Mouse (Mus musculus) stomach, embryonic 14.5 days (tissue): Measurements from ENCODE around the gene Tead3. TPM values are rescaled to one million over a fixed set of nuclear protein-coding genes. Genes with fewer than 3 reads are reported as not detected.

ENCODE experiments used
- ATAC-seq: fragments of 200-750 bp; cut with Nextera tagmentation; 2 replicates; pipeline ENCODE4 v1.8.0; 2017; ENCODE audit warnings: low read depth, moderate TSS enrichment; ENCODE audit not compliant: insufficient number of reproducible peaks, insufficient read depth, low FRiP score
- H3K27ac ChIP-seq: fragments of 300-500 bp; sonication (generic); 2 replicates; pipeline ENCODE4 v1.5.1; 2014; ENCODE audit warnings: mild to moderate bottlenecking, low read length, moderate library complexity, mixed read lengths
- H3K27me3 ChIP-seq: fragments of 300-500 bp; sonication (generic); 2 replicates; pipeline ENCODE4 v1.6.1; 2014; ENCODE audit warnings: low read length, control low read depth, mixed read lengths; ENCODE audit not compliant: control insufficient read depth, insufficient read depth
- H3K36me3 ChIP-seq: fragments of 300-500 bp; sonication (generic); 2 replicates; pipeline ENCODE4 v1.6.1; 2014; ENCODE audit warnings: mild to moderate bottlenecking, control low read depth, low read length, moderate library complexity, mixed read lengths; ENCODE audit not compliant: control insufficient read depth, insufficient read depth
- H3K4me1 ChIP-seq: fragments of 300-500 bp; sonication (generic); 2 replicates; pipeline ENCODE4 v1.6.1; 2014; ENCODE audit warnings: low read length, control low read depth, mixed read lengths; ENCODE audit not compliant: control insufficient read depth, insufficient read depth
- H3K4me2 ChIP-seq: fragments of 300-500 bp; sonication (generic); replicated peaks from 2 replicates; pipeline ENCODE4 v1.6.1; 2014; ENCODE audit warnings: low read depth, low read length, control low read depth
- H3K4me3 ChIP-seq: fragments of 300-500 bp; sonication (generic); 2 replicates; pipeline ENCODE4 v1.5.1; 2014; ENCODE audit warnings: low read depth, low read length, control low read depth
- H3K9ac ChIP-seq: fragments of 300-500 bp; sonication (generic); replicated peaks from 2 replicates; pipeline ENCODE4 v1.6.1; 2014; ENCODE audit warnings: low read depth, mild to moderate bottlenecking, control low read depth, low read length, moderate library complexity, mixed read lengths
- H3K9me3 ChIP-seq: fragments of 300-500 bp; sonication (generic); 2 replicates; pipeline ENCODE4 v1.6.1; 2016; ENCODE audit warnings: low read depth, low read length, control low read depth; ENCODE audit not compliant: control insufficient read depth
- WGBS: fragments of 180-500 bp; shearing (Covaris S2); extraction: QIAGEN DNeasy Blood & Tissue Kit; methylation state at CpG from one replicate; pipeline ENCODE4 v1.1.7; 2014; 5-methylcytosine and 5-hydroxymethylcytosine counted together
- polyA plus RNA-seq: library from polyadenylated mRNA; unstranded; fragments of >200 nt; fragmentation: Nextera tagmentation; extraction: Ambion mirVana; gene quantifications from 2 replicates; pipeline ENCODE4 v1.2.1, GENCODE M21; 2014

The Tead3 gene
- polyA plus RNA-seq, 1 experiment from 2014 or later = 15.7 TPM

DNA sequence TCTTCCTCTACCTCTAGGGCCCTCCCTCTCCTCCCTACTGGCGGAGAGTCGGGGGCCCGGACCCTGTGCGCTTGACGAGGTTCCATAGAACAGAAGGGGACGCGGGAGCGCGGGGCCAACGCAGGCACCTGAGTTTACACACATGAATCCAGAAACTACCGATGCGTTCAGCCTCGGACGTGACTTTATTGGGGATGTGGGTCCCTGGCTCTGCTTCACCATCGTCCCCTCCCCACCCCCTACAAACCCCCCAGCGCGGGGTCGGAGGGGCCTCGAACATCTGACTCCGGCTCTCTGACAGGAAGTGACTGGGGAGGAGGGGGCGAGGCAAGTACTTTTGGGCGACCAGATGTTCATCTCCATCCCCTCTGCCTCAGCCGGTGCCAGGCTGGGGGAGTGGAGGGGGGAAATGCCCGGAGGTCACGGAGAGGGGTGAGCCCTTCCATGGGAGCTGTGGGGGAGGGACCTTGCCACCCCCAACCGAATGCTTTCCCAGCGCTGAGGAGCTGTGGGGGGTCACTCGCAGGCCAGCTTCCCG lies 805 bp upstream of the Tead3 start:
- H3K4me2 ChIP-seq = peak overlapping the region; percentile 76
- peak overlapping the region; percentile 73 for H3K9ac ChIP-seq
- no peak; the same call in 1 of the 2 replicates for ATAC-seq
- peaks cover 7% of the 10 kb centered on the region; the same call in 1 of the 2 replicates for H3K36me3 ChIP-seq
- under 1% methylated on average over 29 of the region's 29 CpGs for WGBS
- H3K4me3 ChIP-seq = peak overlapping the region; percentile 94
- H3K27ac ChIP-seq = peak overlapping the region; percentile 100
- H3K4me1 ChIP-seq = peaks cover 40% of the 10 kb centered on the region
- no peaks in the 10 kb centered on the region for H3K9me3 ChIP-seq
- no peaks in the 10 kb centered on the region for H3K27me3 ChIP-seq

DNA sequence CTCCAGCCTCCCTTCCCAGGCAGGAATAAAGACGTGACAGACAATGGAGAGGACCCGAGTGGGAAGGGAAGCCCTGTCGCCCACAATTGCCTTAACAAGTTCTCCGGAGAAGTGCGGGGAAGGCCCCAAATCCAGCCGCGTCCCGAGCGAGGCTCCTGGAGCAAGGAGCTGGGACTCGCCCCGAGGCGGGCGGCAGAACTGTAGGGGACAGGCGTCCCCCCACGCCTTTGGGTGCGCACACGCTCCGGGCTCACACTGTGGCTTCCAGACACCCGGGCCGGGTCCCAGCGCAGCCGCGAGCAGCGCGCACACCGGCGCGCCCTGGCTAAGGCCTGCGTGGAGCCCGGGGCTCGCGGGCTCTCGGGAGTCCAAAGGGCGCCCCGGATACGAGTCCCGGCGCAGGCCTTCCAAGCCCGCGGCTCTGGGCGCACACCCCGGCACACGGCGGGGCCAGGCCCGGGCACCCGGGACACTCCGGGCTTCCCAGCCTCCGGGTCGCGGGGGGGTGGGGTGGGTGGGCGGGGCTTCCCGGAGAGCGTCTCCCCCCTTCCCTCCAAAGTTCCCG lies 634 bp downstream of the Tead3 start:
- no peaks in the 10 kb centered on the region for H3K9me3 ChIP-seq
- 1% methylated on average over 43 of the region's 54 CpGs for WGBS
- peaks cover 54% of the 10 kb centered on the region for H3K4me1 ChIP-seq
- peaks cover 7% of the 10 kb centered on the region; the same call in 1 of the 2 replicates for H3K36me3 ChIP-seq
- H3K9ac ChIP-seq = peak overlapping the region; percentile 97
- H3K27ac ChIP-seq = peak overlapping the region; percentile 100
- H3K4me2 ChIP-seq = peak overlapping the region; percentile 76
- no peak; the same call in 1 of the 2 replicates for ATAC-seq
- H3K4me3 ChIP-seq = peak overlapping the region; percentile 94
- H3K27me3 ChIP-seq = no peaks in the 10 kb centered on the region

DNA sequence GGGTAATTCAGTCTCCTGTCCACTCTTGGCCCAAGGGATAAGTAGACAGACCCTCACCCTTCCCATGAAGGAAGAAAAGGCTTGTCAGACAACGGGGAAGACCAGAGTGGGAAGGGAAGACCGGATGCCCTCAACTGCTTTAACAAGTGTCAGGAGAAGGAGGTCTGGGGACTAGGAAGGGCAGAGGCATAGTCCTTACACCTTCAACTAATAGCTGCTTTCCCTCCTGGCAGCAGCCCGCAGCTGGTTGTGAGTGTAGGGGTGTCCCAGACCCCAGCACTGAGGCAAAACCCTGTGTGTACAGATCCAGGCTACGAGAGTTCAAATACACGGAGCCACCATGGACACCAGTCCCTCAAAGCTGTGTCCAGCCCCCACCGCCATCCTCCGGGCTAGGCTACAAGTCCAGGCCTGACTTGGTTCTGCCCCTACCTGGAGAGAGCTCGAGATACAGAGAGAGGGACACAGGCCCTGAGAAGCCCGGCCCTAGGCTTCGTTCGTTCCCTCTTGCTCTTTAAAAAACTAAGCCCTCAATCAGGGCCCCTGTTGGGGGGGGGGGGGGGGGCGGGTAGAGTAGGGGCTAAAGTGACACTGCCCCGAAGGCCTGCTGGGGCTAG lies 1.2 kb downstream of the Tead3 start:
- 8% methylated on average over 13 of the region's 13 CpGs for WGBS
- Histone ChIP-seq H3K27me3 (no peaks in the 10 kb centered on the region), H3K36me3 (peaks cover 7% of the 10 kb centered on the region; the same call in 1 of the 2 replicates), H3K4me1 (peaks cover 60% of the 10 kb centered on the region), H3K4me2 (peak overlapping the region; percentile 76), H3K27ac (peak overlapping the region; percentile 100), H3K9ac (peak overlapping the region; percentile 97), H3K4me3 (peak overlapping the region; percentile 94), H3K9me3 (no peaks in the 10 kb centered on the region)
- ATAC-seq = no peak

DNA sequence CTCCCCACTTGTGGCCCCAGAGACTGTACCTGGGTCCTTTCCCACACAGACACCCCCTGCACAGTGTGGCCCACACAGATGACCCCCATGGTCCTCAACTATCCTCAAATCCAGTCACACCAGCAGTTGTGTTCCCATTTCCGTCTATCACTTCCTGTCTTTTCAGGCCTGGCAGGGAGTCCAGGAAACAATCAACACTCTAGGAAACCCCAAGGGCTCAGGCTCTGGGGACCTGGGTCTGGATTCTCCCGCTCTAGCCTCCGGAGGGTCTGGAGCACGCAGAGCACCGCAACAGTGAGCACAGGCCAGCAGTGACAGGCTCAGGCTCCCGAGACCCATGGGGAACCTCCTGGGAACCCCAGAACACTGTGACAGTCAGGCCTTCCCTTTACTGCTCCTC lies 2.4 kb downstream of the Tead3 start:
- 60% methylated on average over 6 of the region's 6 CpGs for WGBS
- H3K27ac ChIP-seq = peak overlapping the region; percentile 55; the same call in 1 of the 2 replicates

DNA sequence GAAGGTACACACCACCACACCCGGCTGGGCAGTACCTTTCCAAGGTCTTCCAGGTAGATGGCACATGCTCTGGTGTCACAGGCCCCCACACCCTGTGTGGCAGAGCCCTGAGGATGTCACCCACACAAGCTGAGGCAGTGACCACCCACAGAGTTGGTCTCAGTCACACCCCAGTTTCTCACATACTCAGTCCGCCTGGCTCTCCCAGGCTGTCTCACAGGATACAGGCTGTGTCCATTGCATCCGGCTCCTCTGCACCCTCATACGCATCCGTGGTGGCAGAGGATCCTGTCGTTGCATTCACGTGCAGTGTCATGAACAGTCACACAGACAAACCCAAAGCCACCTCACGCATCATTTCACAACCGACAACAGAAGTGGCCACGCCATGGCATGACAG lies 3.3 kb downstream of the Tead3 start:
- H3K4me3 ChIP-seq = no peak overlapping the region
- H3K4me1 ChIP-seq = peaks cover 78% of the 10 kb centered on the region
- WGBS = 80% methylated on average over 10 of the region's 10 CpGs

More for the DNA sequence above, 2.4 kb downstream of the Tead3 start:
- H3K4me3 ChIP-seq = peak overlapping the region; percentile 94
- H3K36me3 ChIP-seq = peaks cover 7% of the 10 kb centered on the region; the same call in 1 of the 2 replicates
- peak overlapping the region; percentile 97; the same call in 1 of the 2 replicates for H3K9ac ChIP-seq
- peak overlapping the region; percentile 76 for H3K4me2 ChIP-seq
- H3K4me1 ChIP-seq = peaks cover 72% of the 10 kb centered on the region
- no peaks in the 10 kb centered on the region for H3K9me3 ChIP-seq
- no peak for ATAC-seq
- H3K27me3 ChIP-seq = no peaks in the 10 kb centered on the region

DNA sequence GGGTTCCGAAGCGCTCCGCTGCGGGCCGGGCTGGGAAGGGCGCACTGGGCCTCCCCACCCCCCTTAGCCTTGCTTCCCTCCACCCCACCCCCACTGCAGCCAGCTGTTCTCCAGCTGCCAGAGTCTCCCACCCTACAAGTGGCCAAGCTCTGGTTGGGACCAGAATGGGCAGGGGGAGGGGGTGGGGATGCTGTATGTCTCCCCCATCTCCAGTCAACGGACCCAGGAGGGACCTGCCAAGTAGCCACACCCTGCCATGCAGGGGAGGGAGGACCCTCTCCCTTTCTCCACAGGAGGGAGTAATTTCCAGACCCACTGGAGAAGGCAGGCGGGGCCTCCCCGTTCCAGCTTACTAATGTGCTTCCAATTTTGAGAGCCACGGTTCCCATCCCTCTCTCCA lies 4.7 kb downstream of the Tead3 start:
- Histone ChIP-seq H3K4me1 (peaks cover 80% of the 10 kb centered on the region), H3K9me3 (no peaks in the 10 kb centered on the region), H3K27me3 (no peaks in the 10 kb centered on the region), H3K9ac (peak overlapping the region; percentile 38), H3K4me2 (peak overlapping the region; percentile 55), H3K4me3 (peak overlapping the region; percentile 21; the same call in 1 of the 2 replicates), H3K27ac (peak overlapping the region; percentile 99), H3K36me3 (peaks cover 7% of the 10 kb centered on the region; the same call in 1 of the 2 replicates)
- ATAC-seq = peak; percentile 5; the same call in 1 of the 2 replicates
- 5% methylated on average over 10 of the region's 10 CpGs for WGBS

More for the DNA sequence above, 3.3 kb downstream of the Tead3 start:
- Histone ChIP-seq H3K27ac (0 out of 2 replicates have a peak overlapping the region, but pooled peaks have one; percentile 10), H3K4me2 (peak overlapping the region; percentile 76; the same call in 1 of the 2 replicates), H3K9ac (no peak overlapping the region), H3K27me3 (no peaks in the 10 kb centered on the region), H3K9me3 (no peaks in the 10 kb centered on the region), H3K36me3 (peaks cover 7% of the 10 kb centered on the region; the same call in 1 of the 2 replicates)
- ATAC-seq = no peak

DNA sequence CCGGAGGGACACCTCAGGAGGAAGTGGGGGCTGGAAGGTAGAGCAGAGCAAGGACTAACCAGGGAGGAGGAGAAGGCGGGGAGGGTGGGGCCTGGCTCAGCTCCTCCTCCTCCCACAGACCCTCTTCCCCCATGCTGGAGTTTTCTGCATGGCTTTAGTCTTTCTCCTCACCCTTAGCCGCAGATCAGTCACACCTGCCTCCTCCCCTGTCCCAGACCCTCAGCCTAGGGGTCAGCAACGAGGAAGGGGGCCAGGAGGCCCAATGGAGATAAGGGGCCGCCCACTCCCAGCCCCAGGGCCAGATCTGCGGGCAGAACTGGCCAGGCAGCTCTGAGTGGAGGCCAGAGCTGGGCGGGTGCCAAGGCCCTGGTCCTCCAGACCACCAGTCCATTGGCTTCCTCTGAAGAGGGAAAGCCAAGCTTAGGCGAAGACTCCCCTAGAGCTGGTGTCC lies 5.3 kb downstream of the Tead3 start:
- Histone ChIP-seq H3K4me3 (peak overlapping the region; percentile 21), H3K9me3 (no peaks in the 10 kb centered on the region), H3K27ac (peak overlapping the region; percentile 99), H3K9ac (peak overlapping the region; percentile 38), H3K4me2 (peak overlapping the region; percentile 55), H3K4me1 (peaks cover 86% of the 10 kb centered on the region), H3K27me3 (no peaks in the 10 kb centered on the region), H3K36me3 (peaks cover 7% of the 10 kb centered on the region; the same call in 1 of the 2 replicates)
- WGBS = 4% methylated on average over 8 of the region's 8 CpGs
- ATAC-seq = 0 out of 2 replicates have a peak, but pooled peaks have one; percentile 10

DNA sequence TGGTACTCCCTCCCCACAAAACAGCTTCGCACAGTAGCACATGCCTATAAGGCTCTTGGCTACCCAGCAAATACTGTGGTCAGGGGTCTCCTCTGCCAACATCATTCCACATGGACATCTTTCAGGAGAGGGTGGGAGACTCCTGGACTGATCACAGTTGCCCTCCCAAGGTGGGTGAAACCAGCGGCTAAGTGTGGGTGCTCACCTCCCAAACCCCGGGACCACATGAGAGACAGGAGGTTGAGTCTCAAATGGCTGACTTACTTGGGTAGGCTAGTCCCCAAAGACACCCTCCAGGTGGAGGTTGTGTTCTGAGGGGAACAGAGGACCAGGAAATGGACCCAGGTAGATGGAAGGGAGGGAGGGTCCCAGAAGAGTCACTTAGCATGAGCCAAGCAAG lies 5.9 kb downstream of the Tead3 start:
- WGBS = 45% methylated on average over 3 of the region's 3 CpGs
- Histone ChIP-seq H3K9ac (0 out of 2 replicates have a peak overlapping the region, but pooled peaks have one; percentile 38), H3K9me3 (no peaks in the 10 kb centered on the region), H3K4me1 (peaks cover 91% of the 10 kb centered on the region), H3K4me3 (no peak overlapping the region), H3K27me3 (no peaks in the 10 kb centered on the region), H3K36me3 (peaks cover 13% of the 10 kb centered on the region; the same call in 1 of the 2 replicates), H3K4me2 (peak overlapping the region; percentile 55), H3K27ac (peak overlapping the region; percentile 99)
- no peak for ATAC-seq
